Mouse (Mus musculus) limb, embryonic 11.5 days (tissue): ENCODE measurements around the gene Phf7. TPM values are rescaled to one million over a fixed set of nuclear protein-coding genes. Genes with fewer than 3 reads are reported as not detected.

Experiments
- ATAC-seq: fragments of 200-750 bp; cut with Nextera tagmentation; 2 replicates; pipeline ENCODE4 v1.8.0; 2017; ENCODE audit warnings: low read depth; ENCODE audit not compliant: insufficient number of reproducible peaks, low FRiP score, low TSS enrichment
- DNase-seq: peaks from one replicate; pipeline ENCODE4 v3.0.0-alpha.2; 2015; ENCODE audit warnings: low spot score
- H3K27ac ChIP-seq: fragments of 300-500 bp; sonication (generic); replicated peaks from 2 replicates; pipeline ENCODE4 v1.5.1; 2014; ENCODE audit warnings: low read depth, mild to moderate bottlenecking, low read length
- H3K27me3 ChIP-seq: fragments of 300-500 bp; sonication (generic); 2 replicates; pipeline ENCODE4 v1.6.1; 2014; ENCODE audit warnings: mild to moderate bottlenecking, low read length, mixed read lengths; ENCODE audit not compliant: control insufficient read depth, insufficient read depth
- H3K36me3 ChIP-seq: fragments of 300-500 bp; sonication (generic); 2 replicates; pipeline ENCODE4 v1.6.1; 2014; ENCODE audit warnings: mild to moderate bottlenecking, low read length, moderate library complexity, mixed read lengths; ENCODE audit not compliant: control insufficient read depth, insufficient read depth
- H3K4me1 ChIP-seq: fragments of 300-500 bp; sonication (generic); 2 replicates; pipeline ENCODE4 v1.6.1; 2014; ENCODE audit warnings: low read length, mixed read lengths; ENCODE audit not compliant: control insufficient read depth, insufficient read depth
- H3K4me2 ChIP-seq: fragments of 300-500 bp; sonication (generic); 2 replicates; pipeline ENCODE4 v1.6.1; 2014; ENCODE audit warnings: low read depth, mild to moderate bottlenecking, moderate library complexity; ENCODE audit not compliant: severe bottlenecking
- H3K4me3 ChIP-seq: fragments of 300-500 bp; sonication (generic); 2 replicates; pipeline ENCODE4 v1.5.1; 2014; ENCODE audit warnings: low read depth, low read length
- H3K9ac ChIP-seq: fragments of 300-500 bp; sonication (generic); 2 replicates; pipeline ENCODE4 v1.6.1; 2014; ENCODE audit warnings: mild to moderate bottlenecking, low read length
- H3K9me3 ChIP-seq: fragments of 300-500 bp; sonication (generic); 2 replicates; pipeline ENCODE4 v1.6.1; 2016; ENCODE audit warnings: low read length; ENCODE audit not compliant: control insufficient read depth
- WGBS: fragments of 180-500 bp; shearing (Covaris S2); extraction: QIAGEN DNeasy Blood & Tissue Kit; methylation state at CpG from one replicate; pipeline ENCODE4 v1.1.7; 2014; 5-methylcytosine and 5-hydroxymethylcytosine counted together
- polyA plus RNA-seq: library from polyadenylated mRNA; unstranded; fragments of >200 nt; fragmentation: Nextera tagmentation; extraction: Ambion mirVana; gene quantifications from 2 replicates; pipeline ENCODE4 v1.2.1, GENCODE M21; 2014

The Phf7 gene
- polyA plus RNA-seq, 1 experiment from 2014 or later, result 13.5 TPM

DNA sequence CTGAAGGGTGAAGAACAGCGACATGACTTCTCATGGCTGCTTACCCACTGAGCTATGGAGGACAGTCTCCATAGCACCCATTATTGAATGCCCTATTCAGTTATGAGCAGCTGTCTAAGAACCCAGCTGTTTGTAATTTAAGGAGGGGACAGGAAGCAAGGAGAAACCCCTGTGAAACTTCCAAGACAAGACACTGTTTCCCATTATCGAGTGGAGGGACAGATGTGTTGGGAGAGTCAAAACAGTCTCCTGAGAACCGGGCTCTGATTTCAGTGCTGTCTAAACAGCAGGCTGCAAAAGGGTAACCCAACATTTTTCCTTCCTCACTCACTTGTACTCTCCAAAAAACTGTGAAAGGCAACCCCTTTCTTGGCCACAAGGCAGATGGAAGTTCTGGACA, 10.6 kb downstream of the Phf7 start:
- Histone ChIP-seq H3K4me2 (no peak overlapping the region), H3K36me3 (peaks cover 3% of the 10 kb centered on the region; the same call in 1 of the 2 replicates), H3K9ac (no peak overlapping the region), H3K27me3 (no peaks in the 10 kb centered on the region), H3K27ac (no peak overlapping the region), H3K4me1 (no peaks in the 10 kb centered on the region), H3K9me3 (no peaks in the 10 kb centered on the region), H3K4me3 (no peak overlapping the region)
- ATAC-seq, result no peak
- 52% methylated on average over 3 of the region's 3 CpGs for WGBS
- DNase-seq, result no peak

DNA sequence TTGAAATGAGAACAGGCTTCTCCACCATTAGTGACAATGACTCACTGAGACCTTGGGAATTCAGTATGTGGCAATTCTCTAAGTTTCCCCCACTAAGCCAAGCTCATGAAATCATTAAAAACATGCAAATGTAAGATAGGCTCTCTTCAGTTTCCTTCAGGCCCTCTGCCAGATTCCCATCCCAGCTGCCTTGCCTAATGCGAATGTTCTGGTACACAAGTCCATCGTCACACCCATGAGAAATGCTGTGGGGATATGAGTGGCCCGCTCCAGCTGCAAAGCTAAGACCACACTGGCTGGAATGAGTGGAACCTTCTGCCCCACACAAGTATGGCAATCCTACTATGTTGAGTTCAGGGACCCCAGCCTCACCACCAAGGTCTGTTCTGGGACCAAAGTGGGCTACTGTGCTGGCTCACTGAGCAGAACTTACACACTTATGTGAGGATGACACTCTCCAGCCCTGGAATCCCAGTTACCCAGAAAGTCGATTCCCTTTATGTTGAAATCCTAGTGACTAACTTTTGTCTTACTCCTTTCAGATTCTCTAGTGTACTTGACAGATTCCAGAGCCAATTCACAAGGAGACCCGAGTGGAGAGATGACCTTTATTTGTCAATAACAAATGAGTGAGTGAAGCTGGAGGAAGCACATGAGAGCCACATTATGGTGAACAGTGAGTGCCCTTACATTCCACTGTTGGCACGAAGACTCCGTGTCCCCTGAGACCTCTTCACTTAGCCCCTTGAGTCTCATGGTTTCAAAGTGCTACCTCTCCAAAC, 13.8 kb downstream of the Phf7 start:
- Histone ChIP-seq H3K36me3 (peaks cover 3% of the 10 kb centered on the region; the same call in 1 of the 2 replicates), H3K27me3 (no peaks in the 10 kb centered on the region), H3K9ac (no peak overlapping the region), H3K4me3 (no peak overlapping the region), H3K27ac (no peak overlapping the region), H3K4me2 (no peak overlapping the region), H3K4me1 (no peaks in the 10 kb centered on the region), H3K9me3 (no peaks in the 10 kb centered on the region)
- DNase-seq (no peak), ATAC-seq (no peak)
- WGBS, result 82% methylated on average over 7 of the region's 7 CpGs

DNA sequence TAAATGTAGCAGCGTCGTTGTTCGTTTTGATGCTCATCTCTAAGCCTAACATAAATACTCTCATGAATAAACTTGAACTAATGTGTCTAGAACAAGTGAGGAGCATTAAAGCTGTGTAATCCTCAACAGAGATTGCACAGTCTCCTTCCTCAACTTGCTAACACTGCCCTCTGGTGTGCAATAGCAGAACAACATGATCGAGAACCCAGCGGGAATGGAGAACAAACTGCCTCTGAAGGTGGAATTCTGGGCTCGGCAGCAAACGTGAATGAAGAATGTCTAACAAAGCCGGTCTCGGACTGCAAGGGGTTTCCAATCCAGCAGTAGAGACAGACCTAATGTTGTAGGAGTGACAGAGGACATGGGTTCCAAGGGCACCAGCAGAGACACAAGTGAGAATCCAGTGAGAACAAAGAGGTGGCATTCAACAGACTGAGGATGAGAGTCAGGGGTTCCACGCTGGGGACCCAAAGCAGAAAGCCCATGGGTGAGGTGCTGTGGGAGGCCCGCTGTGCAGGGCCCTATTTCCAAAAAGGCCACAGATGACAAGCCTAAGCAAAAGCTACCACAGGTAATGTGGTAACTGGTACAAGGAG, 17.0 kb downstream of the Phf7 start:
- DNase-seq (peak; percentile 87), ATAC-seq (no peak)
- Histone ChIP-seq H3K4me3 (no peak overlapping the region), H3K27ac (no peak overlapping the region), H3K27me3 (no peaks in the 10 kb centered on the region), H3K4me2 (no peak overlapping the region), H3K4me1 (no peaks in the 10 kb centered on the region), H3K9me3 (no peaks in the 10 kb centered on the region), H3K9ac (0 out of 2 replicates have a peak overlapping the region, but pooled peaks have one; percentile 30), H3K36me3 (peaks cover 3% of the 10 kb centered on the region; the same call in 1 of the 2 replicates)
- 25% methylated on average over 11 of the region's 11 CpGs for WGBS

DNA sequence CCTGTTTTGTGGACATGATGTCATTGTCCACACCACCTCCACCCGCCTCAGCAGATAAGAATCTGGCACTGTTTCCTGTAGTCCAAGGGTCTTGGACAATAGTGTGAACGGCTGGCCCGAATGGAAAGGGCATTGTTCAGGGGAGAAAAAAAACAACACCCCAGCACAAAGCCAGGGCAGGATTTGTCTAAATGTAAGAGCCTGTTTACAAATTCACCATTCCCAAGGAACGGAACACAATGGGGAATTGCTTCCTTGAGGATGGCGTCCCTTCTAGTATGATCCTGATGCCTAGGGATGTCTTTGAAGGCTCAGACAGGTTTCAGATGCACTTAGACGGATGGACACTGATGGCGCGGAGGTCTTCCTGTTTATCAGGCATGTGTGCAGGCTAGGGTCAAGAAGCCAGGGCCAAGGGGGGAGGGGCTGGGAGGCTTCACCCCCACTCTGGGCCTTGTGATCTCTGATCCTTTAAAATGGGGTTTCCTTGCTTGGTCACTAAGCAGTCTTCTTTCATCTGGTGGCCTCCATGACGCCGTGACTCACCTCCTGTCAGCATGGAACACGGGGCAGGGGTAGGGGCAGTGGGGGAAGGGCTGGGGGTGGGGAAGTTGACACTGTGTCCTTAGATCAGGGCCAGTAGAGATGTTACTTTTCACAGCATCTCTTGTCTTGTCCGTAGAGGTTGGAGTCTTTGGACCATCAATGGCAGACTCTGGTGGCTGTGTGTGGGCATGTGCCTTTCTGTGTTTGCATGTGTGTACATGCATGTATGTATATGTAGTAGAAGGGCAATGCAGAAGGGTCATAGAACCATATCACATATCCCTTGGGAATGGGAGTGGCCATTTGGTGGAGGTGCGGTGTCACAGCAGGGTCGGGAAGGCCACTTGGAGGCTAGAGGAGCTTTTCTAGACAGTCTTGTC, 17.8 kb downstream of the Phf7 start:
- no peak overlapping the region for H3K4me2 ChIP-seq
- WGBS, result 83% methylated on average over 14 of the region's 14 CpGs
- peaks cover 3% of the 10 kb centered on the region; the same call in 1 of the 2 replicates for H3K36me3 ChIP-seq
- H3K27me3 ChIP-seq, result no peaks in the 10 kb centered on the region
- no peak overlapping the region for H3K4me3 ChIP-seq
- ATAC-seq (no peak), DNase-seq (no peak)
- no peaks in the 10 kb centered on the region for H3K4me1 ChIP-seq
- peak overlapping the region; percentile 12; the same call in 1 of the 2 replicates for H3K27ac ChIP-seq
- H3K9ac ChIP-seq, result no peak overlapping the region
- no peaks in the 10 kb centered on the region for H3K9me3 ChIP-seq

DNA sequence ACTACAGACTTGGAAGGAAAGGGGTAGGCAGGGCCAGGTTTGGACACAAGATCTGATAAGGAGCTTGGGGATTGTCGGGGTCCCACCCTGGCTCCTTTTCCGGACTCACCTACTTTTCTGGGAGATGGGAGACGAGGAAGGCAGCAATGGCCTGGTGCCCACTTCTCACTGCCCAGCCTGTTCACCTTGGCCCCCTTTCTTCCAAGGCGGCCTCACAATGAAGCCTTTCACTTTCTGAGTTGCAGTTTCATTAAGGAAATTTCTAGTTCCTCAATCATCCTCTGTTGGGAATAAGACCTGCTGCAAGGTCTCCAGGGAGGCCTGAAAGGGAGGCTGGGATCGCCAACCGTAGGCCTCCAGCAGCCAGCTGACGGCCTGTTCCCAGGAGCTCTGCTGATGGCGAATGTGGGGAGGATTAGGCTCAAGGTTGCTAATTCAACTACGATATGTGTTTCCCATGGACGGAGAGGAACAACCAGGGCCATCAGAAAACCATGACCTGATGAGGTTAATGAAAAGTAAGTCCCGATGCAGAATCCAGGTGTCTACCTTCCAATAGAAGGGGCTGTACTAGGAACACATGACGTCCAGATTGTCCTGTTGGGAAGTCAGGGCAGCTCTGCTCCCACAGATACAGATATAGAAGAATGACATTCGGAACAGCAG, 18.6 kb downstream of the Phf7 start:
- H3K4me2 ChIP-seq, result no peak overlapping the region
- DNase-seq, result no peak
- H3K36me3 ChIP-seq, result no peaks in the 10 kb centered on the region
- no peak overlapping the region for H3K4me3 ChIP-seq
- WGBS, result 89% methylated on average over 13 of the region's 13 CpGs
- no peak for ATAC-seq
- no peaks in the 10 kb centered on the region for H3K9me3 ChIP-seq
- no peaks in the 10 kb centered on the region for H3K4me1 ChIP-seq
- no peak overlapping the region for H3K27ac ChIP-seq
- no peak overlapping the region for H3K9ac ChIP-seq
- no peaks in the 10 kb centered on the region for H3K27me3 ChIP-seq

DNA sequence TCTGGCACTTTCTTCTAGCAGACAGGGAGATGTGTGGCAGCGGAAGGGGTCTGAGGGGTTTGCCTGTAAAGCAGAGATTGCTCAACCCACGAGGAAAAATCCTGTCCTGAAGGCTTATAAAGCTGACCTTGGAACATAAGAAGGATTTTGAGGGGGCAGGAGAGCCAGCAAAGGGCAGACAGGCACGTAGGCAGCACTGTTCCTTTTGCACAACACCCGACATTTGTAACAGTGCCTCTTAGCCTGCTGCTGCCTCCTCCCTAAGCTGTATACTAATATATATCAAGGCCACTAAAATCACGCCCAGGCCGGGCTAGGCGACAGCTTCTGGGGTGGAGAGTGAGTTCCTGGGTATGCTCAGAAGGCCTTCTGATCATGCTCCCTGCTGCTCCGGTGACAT, 20.7 kb downstream of the Phf7 start:
- Histone ChIP-seq H3K27ac (no peak overlapping the region), H3K27me3 (no peaks in the 10 kb centered on the region), H3K9ac (no peak overlapping the region), H3K36me3 (no peaks in the 10 kb centered on the region), H3K4me3 (no peak overlapping the region), H3K4me2 (no peak overlapping the region), H3K4me1 (no peaks in the 10 kb centered on the region), H3K9me3 (no peaks in the 10 kb centered on the region)
- 68% methylated on average over 8 of the region's 8 CpGs for WGBS
- DNase-seq, result no peak
- ATAC-seq, result no peak

DNA sequence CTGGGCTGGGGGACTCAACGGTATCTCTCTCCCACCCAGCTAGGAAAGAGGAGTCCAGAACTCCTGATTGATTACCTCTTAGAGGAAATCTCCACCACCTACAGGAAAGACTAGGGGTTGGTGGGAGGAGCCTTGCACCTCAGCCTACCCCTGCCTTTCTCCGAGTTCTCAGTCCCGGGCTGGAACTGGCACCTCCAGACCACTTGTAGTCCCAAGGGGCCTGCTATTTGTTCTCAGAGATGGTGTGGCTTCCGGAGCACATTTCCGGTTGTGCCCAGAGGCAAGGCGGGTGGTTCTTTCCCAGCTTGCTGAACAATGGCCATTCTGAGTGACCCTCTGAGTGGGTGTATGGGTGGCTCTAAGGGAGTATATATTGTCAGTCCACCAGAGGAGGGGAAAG, 22.9 kb downstream of the Phf7 start:
- H3K4me3 ChIP-seq, result no peak overlapping the region
- H3K4me2 ChIP-seq, result no peak overlapping the region
- no peaks in the 10 kb centered on the region for H3K9me3 ChIP-seq
- H3K36me3 ChIP-seq, result no peaks in the 10 kb centered on the region
- no peak overlapping the region for H3K9ac ChIP-seq
- ATAC-seq, result no peak
- 64% methylated on average over 6 of the region's 6 CpGs for WGBS
- H3K27ac ChIP-seq, result no peak overlapping the region
- no peak for DNase-seq
- no peaks in the 10 kb centered on the region for H3K4me1 ChIP-seq
- no peaks in the 10 kb centered on the region for H3K27me3 ChIP-seq

DNA sequence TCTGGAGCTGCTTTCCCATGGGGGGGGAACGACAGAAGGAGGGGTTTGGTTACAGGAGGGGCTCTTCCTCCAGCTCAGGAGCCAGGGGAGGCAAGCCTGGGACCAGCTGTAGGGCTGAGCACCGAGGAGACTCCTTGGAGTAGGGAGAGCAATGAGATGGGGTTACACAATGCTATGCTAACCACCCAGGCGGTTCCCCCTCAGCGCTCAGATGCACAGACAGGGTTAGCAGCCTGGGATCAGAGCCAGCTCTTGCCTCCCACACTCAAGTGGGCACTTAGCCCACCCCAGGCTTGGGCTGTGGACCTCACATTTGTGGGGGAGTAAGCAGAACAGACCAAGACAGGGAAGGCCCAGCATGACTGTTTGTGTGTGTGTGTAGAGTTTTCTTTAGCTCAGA, 24.1 kb downstream of the Phf7 start:
- Histone ChIP-seq H3K27ac (no peak overlapping the region), H3K27me3 (no peaks in the 10 kb centered on the region), H3K4me2 (no peak overlapping the region), H3K4me1 (no peaks in the 10 kb centered on the region), H3K9me3 (no peaks in the 10 kb centered on the region), H3K4me3 (no peak overlapping the region), H3K36me3 (no peaks in the 10 kb centered on the region), H3K9ac (no peak overlapping the region)
- WGBS, result 86% methylated on average over 4 of the region's 4 CpGs
- ATAC-seq (no peak), DNase-seq (no peak)
